Mouse (Mus musculus): Measurements from ENCODE around the gene Bcl6b. TPM values are rescaled to one million over a fixed set of nuclear protein-coding genes. Genes with fewer than 3 reads are reported as not detected.

Gene Bcl6b
- total RNA-seq, 2 experiments from 2014 or later = 20.0 to 22.3 TPM

DNA sequence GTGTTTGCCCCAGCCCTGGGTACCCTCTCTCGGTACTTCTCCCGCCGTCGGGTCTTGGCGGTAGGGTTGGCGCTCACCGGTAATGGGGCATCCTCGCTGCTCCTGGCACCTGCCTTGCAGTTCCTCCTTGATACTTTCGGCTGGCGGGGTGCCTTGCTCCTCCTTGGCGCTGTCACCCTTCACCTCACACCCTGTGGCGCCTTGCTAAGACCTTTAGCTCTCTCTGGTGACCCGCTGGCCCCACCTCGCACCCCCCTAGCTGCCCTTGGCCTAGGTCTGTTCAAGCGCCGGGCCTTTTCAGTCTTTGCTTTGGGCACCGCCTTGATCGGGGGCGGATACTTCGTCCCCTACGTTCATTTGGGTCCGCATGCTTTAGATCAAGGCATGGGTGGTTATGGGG lies 14.3 kb downstream of the Bcl6b start:
- no peak for DNase-seq (ENCODE audit: low spot score)
- intact Hi-C loops (cut with DNase I) = loop anchor here (10.0 kb wide), 1 partner anchor 280 kb away; the partner anchor contains the start of gene Ybx2

DNA sequence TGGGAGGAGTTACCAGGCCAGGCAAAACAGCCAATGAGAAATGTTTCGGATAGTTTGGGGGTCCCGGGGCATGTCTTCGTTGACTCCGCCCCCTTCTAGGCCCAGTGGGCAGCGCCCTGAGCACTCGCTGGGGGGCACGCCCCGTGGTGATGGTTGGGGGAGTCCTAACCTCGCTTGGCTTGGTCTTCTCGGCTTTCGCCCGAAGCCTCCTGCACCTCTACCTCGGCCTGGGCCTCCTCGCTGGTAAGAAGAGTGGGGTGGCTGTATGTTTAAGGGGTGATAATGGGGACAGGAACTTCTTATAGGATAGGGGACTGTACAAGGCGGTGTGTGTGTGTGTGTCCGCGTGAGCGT lies 14.8 kb downstream of the Bcl6b start:
- intact Hi-C loops (cut with DNase I) = loop anchor here (10.0 kb wide), 1 partner anchor 280 kb away; the partner anchor contains the start of gene Ybx2
- no peak for DNase-seq (ENCODE audit: low spot score)

DNA sequence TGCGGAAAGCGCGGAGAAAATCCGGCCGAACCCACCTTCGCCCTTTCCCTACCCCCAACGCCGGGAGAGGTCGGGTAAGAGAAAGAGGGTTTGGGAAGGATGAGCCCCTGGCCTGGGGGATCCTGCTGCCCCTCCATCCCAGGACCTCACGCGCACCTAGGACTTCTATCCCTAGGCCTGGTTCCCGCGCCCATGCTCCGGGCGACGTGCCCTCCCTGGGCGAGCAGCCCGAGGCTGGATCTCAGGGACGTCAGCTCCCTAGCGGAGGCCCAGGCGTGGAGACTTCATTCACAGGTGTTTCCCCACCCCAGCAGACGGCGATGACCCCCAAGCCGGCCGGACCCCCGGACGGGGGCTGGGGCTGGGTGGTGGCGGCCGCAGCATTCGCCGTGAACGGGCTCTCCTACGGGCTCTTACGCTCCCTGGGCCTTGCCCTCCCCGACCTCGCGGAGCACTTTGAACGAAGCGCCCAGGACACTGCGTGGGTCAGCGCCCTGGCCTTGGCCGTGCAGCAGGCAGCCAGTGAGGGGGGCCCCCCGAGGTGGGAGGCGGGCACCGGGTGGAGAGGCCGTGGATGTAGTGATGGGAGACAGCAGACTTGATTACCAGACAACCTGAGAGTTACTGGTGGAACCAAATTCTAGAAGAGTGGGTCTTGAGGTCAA lies 15.3 kb downstream of the Bcl6b start:
- DNase-seq (ENCODE audit: low spot score) = no peak
- intact Hi-C loops (cut with DNase I) = loop anchor here (10.0 kb wide), 1 partner anchor 280 kb away; the partner anchor contains the start of gene Ybx2

DNA sequence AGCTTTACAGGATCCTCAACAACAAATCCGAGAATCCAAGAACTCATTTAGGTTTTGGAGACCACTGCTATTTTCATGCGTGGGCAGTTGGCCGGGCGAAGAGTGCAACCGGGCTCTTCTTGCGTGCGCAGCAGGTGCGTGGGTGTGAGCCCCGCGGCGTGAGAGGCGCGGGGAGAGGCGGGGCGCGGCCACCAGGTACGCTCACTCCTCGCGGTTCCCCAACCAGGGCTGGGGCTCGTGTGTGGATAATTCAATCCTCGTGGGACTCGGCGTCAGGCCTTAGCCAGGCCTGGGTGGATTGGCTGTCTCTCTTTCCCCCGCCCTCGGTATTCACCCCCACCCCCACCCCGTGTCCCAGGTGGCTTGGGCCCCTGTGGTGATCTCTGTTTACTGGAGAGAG lies 15.9 kb downstream of the Bcl6b start:
- no peak for DNase-seq (ENCODE audit: low spot score)
- intact Hi-C loops (cut with DNase I) = loop anchor here (1.0 to 10.0 kb wide), 3 partner anchors 139 to 279 kb away; partner anchors contain the start of genes Asgr1 and Ybx2

DNA sequence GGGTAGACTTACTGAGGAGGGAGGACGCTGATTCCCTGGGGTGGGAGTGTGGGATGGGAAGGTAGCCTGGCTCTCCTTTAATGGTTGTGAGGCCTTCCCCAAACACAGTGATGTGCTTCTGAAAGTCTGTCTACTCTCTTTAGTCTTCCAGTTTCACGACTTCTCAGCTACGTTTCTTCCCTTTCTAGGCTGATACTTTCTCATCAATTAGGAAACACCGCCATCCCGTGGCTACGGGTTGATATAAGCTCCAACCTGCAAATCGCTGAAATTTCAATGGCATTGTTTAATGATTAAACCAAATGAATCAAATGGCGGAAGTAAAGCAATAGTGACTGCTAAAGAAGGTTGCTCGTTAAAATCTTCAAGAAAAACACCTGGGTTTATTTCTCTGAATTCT lies 16.7 kb downstream of the Bcl6b start:
- no peak for DNase-seq (ENCODE audit: low spot score)
- intact Hi-C loops (cut with DNase I) = loop anchor here (1.0 to 10.0 kb wide), 3 partner anchors 139 to 278 kb away; partner anchors contain the start of genes Asgr1 and Ybx2

DNA sequence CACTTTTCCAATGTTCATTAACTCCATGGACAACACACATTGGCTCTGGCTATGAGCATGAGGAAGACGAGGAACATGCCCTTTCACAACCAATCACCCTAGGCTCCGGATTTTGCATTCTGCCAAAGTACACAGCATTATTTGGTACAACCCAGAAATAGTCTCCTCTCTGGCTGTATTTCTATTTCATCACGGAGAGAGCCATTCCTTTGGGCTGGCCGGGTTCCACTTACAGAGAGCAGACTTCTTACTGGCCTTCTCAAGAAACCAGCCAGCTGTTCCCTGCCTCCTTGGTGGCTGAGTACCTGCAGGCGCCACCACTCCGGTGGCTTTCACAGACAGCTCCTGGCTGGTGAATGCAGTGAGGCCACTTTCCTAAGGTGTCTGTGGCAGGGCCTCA lies 17.2 kb downstream of the Bcl6b start, which contains the start of gene Slc16a11:
Gene Slc16a11 (plus strand): TSS at position 330 of the 400 bp plus-strand sequence.
- intact Hi-C loops (cut with DNase I) = loop anchor here (2.0 to 10.0 kb wide), 2 partner anchors 158 to 278 kb away; partner anchors contain the start of genes Asgr1 and Ybx2
- DNase-seq (ENCODE audit: low spot score) = no peak

DNA sequence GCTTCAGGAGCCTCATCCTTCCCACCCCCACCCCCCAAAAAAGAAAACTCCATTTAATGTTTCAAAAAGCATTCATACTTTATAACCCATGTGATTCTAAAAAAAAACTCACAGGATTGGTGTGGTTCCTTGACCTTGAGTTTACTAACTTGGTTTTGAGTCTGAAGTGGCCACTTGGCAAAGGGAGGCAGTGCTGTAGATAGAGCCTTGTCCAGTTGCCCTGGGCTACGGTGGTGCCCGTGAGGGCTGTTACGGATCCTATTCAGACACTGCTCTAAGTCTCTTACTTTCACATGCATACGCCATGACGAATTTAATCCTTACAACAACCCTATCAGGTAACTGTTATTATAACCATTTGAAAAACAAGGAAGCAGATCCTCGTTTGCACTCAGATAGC lies 17.6 kb downstream of the Bcl6b start:
- intact Hi-C loops (cut with DNase I) = loop anchor here (2.0 to 10.0 kb wide), 2 partner anchors 157 to 277 kb away; partner anchors contain the start of genes Asgr1 and Ybx2
- no peak for DNase-seq (ENCODE audit: low spot score)

DNA sequence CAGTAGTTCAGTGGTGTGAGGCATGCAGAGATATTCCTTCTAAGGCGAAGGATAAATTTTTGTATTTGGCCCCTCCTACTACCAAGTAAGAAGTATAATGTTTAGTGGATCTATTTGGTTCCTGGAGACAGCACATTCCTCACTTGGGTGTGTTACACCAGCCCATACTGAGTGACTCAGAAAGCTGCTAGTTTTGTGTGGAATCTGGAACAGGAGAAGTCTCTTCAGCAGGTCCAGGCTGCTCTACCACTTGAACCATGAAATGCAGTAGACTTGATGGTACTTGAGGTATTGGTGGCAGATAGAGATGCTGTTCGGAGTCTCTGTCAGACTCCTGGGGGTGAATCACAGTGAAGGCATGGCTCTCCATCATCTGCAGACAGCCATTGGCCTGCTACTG lies 18.9 kb downstream of the Bcl6b start:
- intact Hi-C loops (cut with DNase I) = loop anchor here (10.0 kb wide), 1 partner anchor 276 kb away; the partner anchor contains the start of gene Ybx2

DNA sequence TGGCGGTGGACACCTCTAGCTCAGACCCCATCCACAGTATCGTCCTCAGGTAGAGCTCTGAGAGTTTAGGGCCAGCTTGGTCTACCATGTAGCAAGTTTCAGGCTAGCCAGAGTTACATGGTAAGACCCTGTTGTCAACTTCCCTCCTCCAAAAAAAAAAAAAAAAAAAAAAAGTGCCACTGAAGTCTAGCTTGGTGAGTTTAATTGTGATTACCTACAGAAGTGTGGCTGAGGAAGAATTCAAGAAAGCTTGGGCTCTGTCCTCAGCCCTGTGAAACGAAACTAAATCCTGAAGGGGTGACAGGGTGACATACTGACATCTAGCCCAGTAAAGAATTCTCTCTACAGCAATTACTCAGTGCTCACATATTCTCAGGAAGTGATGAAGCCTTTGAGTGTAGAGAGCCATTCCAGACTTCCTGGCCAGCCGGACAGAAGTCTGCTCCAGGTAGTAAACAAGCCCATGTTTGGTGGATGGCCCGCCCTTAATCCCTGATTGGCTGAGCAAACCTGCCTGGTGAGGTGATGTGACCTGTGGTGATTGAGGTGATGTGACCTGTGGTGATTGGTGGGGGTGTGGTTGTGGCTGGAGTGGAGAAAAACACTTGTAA lies 20.7 kb downstream of the Bcl6b start:
- intact Hi-C loops (cut with DNase I) = no loop called here

More for the DNA sequence above, 18.9 kb downstream of the Bcl6b start:
- DNase-seq (ENCODE audit: low spot score) = no peak

DNA sequence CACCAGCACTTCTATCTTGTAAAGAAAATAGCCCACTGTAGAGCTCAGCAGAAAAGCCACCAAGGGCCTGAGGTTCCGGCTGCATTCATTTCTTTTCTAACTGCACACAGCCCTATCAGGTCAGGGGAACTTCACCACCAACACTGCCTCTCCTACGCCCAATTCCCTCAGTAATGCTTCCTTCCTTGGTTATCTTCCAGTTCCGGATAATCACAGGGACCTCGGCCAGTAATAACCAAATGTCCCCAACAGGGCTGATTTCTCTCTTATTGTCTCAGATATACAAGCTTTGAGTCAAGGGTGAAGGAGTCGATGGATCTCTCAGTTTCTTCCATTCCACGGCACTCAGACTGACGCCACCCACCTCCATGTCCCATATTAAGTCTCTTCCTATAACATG lies 22.3 kb downstream of the Bcl6b start:
- intact Hi-C loops (cut with DNase I) = no loop called here
- no peak for DNase-seq (ENCODE audit: low spot score)

More for the DNA sequence above, 20.7 kb downstream of the Bcl6b start:
- no peak for DNase-seq (ENCODE audit: low spot score)

DNA sequence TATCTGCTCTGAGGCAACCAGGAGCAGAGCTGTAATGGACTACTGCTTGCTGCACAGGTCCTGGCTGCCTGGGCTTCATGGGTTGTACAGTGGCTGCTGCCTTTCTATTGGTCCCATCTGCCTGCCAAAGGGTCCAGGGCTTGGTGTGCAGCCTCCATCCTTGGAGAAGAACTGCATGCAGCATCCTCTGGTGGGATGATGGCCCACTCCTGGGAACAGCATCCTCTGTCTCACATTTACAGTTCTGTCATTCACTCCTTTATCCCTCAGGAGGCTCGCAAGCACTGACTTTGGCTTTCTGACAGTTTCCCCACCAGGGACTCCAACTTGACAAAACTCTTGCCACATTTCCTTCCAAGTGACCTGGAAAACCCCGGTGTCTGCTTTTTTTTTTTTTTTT lies 22.8 kb downstream of the Bcl6b start:
- no peak for DNase-seq (ENCODE audit: low spot score)
- intact Hi-C loops (cut with DNase I) = no loop called here

DNA sequence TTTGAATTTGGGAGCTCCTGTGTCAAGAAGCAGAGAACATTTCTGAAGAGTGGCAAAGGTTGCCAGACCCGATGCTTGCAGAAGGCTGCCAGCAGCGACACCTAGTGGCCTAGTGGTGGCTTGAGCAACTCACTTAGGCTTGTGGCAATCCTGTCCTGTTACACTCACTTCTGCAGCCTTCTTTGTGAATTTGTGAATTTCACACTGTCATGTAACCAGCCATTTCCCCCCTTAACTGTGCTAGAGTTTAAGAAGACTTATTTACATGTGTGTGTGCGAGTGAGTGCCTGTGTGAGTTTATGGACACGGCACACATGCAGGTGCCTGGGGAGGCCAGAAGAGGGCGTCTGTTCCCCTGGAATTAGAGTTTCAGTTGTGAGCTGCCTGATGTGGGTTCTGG lies 27.9 kb downstream of the Bcl6b start:
- DNase-seq (ENCODE audit: low spot score) = no peak
- intact Hi-C loops (cut with DNase I) = no loop called here

DNA sequence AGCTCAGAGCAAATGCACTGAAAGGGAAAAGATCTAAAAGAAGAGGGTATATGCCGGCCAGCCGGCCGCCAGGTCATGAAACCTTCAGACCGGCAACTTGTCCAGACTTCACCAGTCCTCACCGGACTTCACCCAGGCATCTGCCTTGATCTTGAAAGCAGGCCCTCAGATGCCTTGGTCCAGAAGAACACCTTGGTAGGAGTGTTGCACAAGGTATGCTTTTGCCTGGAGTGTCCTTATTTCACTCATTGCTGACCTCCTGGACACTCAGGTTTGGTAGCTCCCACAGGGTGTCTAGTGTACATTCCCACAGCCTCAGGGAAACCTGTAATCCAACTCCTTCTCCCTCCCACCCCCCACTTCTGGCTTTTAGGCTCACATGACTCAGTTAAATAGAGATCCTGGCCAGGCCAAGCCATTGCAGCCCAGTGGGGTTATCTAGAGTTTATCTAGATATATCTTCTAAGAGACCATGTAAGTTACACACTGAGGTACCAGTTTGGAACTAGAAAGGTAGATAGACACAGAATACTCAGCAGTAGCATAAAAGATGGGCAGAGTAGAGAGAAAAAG lies 29.5 kb downstream of the Bcl6b start:
- no peak for DNase-seq (ENCODE audit: low spot score)
- intact Hi-C loops (cut with DNase I) = no loop called here

DNA sequence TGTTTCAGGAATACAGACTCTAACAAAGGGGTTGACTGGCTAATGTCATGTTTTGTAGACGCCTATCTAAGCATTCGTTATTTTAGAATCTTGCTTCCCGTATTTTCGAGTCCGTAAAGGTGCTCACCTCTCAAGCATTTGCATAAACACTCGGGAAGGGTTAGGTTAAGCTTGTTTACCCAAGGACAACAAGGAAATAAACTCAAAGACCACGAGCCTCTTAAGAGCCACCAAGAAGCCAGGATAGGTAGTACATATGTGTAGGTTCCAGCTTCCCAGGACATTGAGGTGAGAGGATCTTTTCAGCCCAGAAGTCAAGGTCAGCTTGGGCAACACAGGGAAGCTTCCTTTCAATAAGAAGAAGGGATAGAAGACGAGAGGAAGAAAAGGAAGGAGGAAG lies 30.5 kb downstream of the Bcl6b start:
- DNase-seq (ENCODE audit: low spot score) = no peak
- intact Hi-C loops (cut with DNase I) = no loop called here

DNA sequence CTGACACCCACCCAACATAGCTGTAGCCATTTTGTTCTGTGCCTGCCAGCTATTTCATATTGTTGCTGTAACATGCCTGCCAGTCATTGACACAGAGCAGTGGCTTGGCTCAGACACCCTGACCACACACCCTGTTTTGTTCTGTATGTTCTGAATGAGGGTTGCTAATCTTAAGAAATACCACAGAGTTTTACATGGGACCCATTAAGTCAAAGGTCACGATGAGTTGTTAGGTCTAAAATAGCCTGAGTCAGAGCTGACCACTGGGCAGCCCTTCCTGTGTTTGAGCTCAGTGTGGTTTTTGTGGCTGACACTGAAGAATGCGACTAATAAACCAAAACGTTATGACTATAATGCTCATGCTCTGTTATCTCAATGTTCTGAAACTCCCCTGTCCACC lies 31.3 kb downstream of the Bcl6b start:
- intact Hi-C loops (cut with DNase I) = no loop called here
- DNase-seq (ENCODE audit: low spot score) = no peak

DNA sequence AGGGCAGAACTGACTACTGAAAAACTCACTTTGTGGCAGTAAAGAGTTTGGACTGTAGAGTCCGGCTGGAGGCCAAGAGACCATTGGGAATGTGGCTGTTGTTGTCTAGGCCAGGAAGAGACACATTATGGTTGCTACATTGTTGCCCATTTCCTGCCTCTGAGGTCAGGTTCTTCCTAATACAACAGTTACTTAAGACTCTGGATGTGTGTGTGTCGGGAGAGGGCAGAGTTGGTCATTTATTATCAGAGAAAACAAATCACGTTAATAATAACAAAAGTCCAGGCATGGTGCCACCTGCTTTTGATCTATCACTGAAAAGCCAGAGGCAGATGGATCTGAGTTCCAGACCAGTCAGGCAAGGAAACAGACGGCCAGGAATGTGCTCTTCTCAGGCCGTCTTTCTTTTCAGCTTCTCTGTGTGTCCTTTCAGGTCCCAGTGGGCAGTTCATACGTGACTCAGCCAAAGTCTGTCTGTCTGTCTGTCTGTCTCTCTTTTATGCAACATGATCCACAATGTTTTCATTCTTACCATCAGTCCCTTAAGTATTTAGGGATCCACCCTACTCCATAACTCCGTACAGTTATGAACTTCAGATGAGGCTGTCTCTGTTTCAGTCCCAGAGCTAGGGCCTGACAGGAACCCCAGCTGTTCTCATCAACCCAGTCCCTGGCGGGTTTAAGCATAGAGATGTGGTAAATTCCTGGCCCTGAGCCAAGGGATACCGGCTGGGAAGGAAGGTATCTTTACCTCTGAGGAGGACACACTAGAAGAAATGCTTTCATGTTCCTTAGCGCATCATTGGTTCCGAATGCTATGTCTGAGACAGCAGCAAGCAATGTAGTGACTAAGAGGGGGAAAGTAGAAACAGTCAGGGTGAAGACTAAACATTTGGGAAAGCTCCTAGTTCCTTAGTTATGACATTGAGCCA lies 36.0 kb downstream of the Bcl6b start:
- no peak for DNase-seq (ENCODE audit: low spot score)
- intact Hi-C loops (cut with DNase I) = no loop called here

DNA sequence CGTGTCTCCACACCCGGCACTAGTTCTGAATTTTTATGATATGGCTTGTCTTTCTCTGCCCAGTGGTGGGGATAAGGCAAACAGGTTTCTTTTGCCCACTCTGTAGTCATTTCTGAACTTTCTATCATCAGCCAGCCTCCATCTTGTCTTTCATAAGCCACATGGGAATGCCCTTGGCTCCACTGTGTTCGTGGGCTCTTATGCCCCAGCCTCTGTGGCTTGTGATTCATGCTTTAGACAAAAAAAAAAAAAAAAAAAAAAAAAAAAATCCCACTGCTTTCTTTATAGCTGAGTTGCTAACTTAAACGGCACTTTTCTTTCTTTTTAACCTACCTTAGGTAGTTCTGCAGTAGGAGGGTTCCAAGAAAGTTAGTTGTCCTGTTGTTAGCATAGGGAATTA lies 37.4 kb downstream of the Bcl6b start:
- intact Hi-C loops (cut with DNase I) = no loop called here
- DNase-seq (ENCODE audit: low spot score) = no peak

DNA sequence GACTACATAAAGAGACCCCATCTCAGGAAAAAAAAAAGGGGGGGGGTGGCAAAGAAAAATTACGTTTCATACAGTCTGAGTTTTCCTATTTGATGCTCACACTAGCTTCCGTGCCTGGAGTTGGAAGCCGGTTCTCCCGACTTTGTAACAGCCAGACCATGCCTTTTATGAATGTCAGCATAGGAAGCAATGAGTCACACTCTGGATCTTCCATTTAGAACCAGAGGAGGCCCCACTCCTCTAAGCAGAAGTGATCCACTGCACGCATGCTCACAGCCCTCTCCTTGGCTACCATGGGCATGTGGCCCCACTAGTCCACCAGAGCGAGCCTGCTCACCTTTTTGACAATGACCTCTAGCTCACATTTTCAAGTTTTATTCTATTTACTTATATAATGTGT lies 38.4 kb downstream of the Bcl6b start:
- intact Hi-C loops (cut with DNase I) = no loop called here
- no peak for DNase-seq (ENCODE audit: low spot score)

DNA sequence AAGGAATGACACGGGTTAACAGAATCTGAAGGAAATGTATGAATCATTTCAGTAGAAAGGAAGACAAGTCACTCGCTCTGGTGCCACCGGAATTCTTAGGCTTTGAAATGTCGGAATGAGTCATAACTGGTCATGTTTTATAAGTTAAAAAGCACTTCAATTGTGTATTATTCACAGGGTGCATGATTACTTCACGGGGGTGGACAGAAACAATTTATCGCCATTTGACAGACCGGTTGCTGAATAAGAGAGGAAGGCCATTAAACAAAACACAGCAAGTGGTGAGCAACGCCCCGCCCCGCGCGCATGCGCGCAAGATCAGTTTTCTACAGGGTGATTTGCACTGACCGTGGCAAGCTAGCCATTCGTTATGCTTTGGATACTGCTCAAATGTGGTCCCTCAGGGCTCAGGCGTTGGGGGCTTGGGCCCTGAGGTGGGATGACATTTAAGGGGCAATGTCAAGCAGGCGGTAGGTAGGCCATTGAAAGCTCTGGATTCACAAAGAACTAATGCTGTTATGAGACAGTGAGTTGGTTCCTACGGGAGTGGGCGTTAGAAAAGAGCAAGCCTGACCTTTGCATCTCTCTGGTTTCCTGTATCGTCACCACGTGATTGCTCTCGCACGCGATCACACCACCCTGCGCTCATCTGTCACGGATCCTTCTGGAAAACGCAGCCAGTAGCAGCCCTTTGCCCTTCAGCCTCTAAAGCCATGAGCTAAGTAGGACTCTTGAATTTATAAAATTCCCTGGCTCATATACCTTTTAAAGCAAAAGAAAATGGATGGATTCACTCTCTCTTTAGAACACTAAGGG lies 40.1 kb downstream of the Bcl6b start:
- DNase-seq (ENCODE audit: low spot score) = no peak
- intact Hi-C loops (cut with DNase I) = no loop called here

Measured in heart, postnatal 25 days (tissue).